Mouse (Mus musculus): ENCODE results near the gene Gm6614.
A peak's percentile ranks its signal among the peaks of the same experiment; 100 is the strongest.
"Not testable (repeated sequence)": the region's sequence is repeated elsewhere in the genome, so short reads cannot be mapped to it uniquely, and the experiment has no call there.

The Gm6614 gene

GRCm38 (mm10) chr6:142011364-142011955 is at the start of gene Gm6614:
Gene Gm6614 (minus strand): TSS chr6:142011414.
- DNase-seq = no peak

GRCm38 (mm10) chr6:142058281-142058680 is 47.1 kb upstream of the Gm6614 start:
- not testable (repeated sequence) for DNase-seq

- no peak for DNase-seq
These were observed 36.5 kb upstream of the Gm6614 start for GRCm38 (mm10) chr6:142047689-142048088.

GRCm38 (mm10) chr6:142045746-142046145 is 34.5 kb upstream of the Gm6614 start:
- DNase-seq = no peak

- DNase-seq = no peak
These were observed 30.7 kb upstream of the Gm6614 start for GRCm38 (mm10) chr6:142041896-142042295.

- peak; percentile 53 to 65 for DNase-seq
These were observed 29.3 kb upstream of the Gm6614 start for GRCm38 (mm10) chr6:142040306-142041175.

- no peak for DNase-seq
These were observed 24.6 kb upstream of the Gm6614 start for GRCm38 (mm10) chr6:142035771-142036170.

GRCm38 (mm10) chr6:142021671-142022070 is 10.5 kb upstream of the Gm6614 start:
- DNase-seq = no peak

GRCm38 (mm10) chr6:141986772-141987171 is 24.4 kb downstream of the Gm6614 start:
- DNase-seq = no peak

- DNase-seq = no peak
These were observed 26.6 kb downstream of the Gm6614 start for GRCm38 (mm10) chr6:141984644-141985043.

- DNase-seq = no peak
These were observed 48.8 kb downstream of the Gm6614 start for GRCm38 (mm10) chr6:141962420-141962819.

- no peak for DNase-seq
These were observed 49.4 kb downstream of the Gm6614 start for GRCm38 (mm10) chr6:141961861-141962260.

- DNase-seq = no peak
These were observed 50.7 kb downstream of the Gm6614 start for GRCm38 (mm10) chr6:141960482-141960881.

GRCm38 (mm10) chr6:141946862-141947261 is 64.4 kb downstream of the Gm6614 start, which contains the start of gene Slco1a1:
Gene Slco1a1 (minus strand): TSS chr6:141946962.
- DNase-seq = no peak

- DNase-seq = no peak
These were observed 70.8 kb downstream of the Gm6614 start for GRCm38 (mm10) chr6:141940451-141940850.

Data from kidney, postnatal 4 days (tissue).